Mouse (Mus musculus): ENCODE data around the gene Dusp22.

- no peak for TF ChIP-seq ZNF384 (IDR thresholded peaks at IDR 0.05; ENCODE audit: low read depth, low read length)
- TF ChIP-seq ZC3H11A (IDR thresholded peaks at IDR 0.05; ENCODE audit: borderline replicate concordance, low read depth, low read length): no peak
- TF ChIP-seq MAFK (IDR thresholded peaks at IDR 0.05; ENCODE audit: insufficient read depth, low read depth, low read length): no peak
- TF ChIP-seq HCFC1 (IDR thresholded peaks at IDR 0.05; ENCODE audit: borderline replicate concordance, insufficient read depth, low read length): no peak
- TF ChIP-seq CHD2 (IDR thresholded peaks at IDR 0.05; ENCODE audit: low read depth, low read length): no peak
Measured at GRCm38 (mm10) chr13:30656909-30657308, 2.9 kb upstream of the Dusp22 start.

Measured in ES-E14 (cell line).